Mouse (Mus musculus): ENCODE measurements around the gene Fdx1l. TPM values are rescaled to one million over a fixed set of nuclear protein-coding genes. Genes with fewer than 3 reads are reported as not detected.

Gene Fdx1l
- total and polyA plus RNA-seq, 3 experiments: 247 to 361 (median 305) TPM

GRCm38 (mm10) chr9:21051578-21051977 is 21.8 kb downstream of the Fdx1l start (continued):
- TF ChIP-seq RAD21 (IDR thresholded peaks at IDR 0.05; ENCODE audit: low read depth, low read length): no peak; the same call in 1 of the 2 replicates
- TF ChIP-seq GABPA (IDR thresholded peaks at IDR 0.05; ENCODE audit: low read depth, low read length): 0 out of 2 replicates have a peak, but pooled peaks have one; percentile 0
- TF ChIP-seq TAL1 (IDR thresholded peaks at IDR 0.05; ENCODE audit: low read length): peak; percentile 98
- TF ChIP-seq UBTF (IDR thresholded peaks at IDR 0.05; ENCODE audit: borderline replicate concordance, insufficient read depth, low read depth, low read length): 0 out of 2 replicates have a peak, but pooled peaks have one; percentile 74
- no peak for TF ChIP-seq POLR2AphosphoS5 (IDR thresholded peaks at IDR 0.05; ENCODE audit: borderline replicate concordance, low read depth, low read length)
- peak; percentile 97 for TF ChIP-seq TCF12 (IDR thresholded peaks at IDR 0.05; ENCODE audit: low read depth, low read length)
- TF ChIP-seq MXI1 (IDR thresholded peaks at IDR 0.05; ENCODE audit: low read depth, low read length): peak; percentile 99
- TF ChIP-seq ZMIZ1 (IDR thresholded peaks at IDR 0.05; ENCODE audit: low read depth, low read length): 0 out of 2 replicates have a peak, but pooled peaks have one; percentile 44
- no peak for TF ChIP-seq ZC3H11A (IDR thresholded peaks at IDR 0.05; ENCODE audit: low read depth, low read length)
- peak; percentile 92 for TF ChIP-seq ETS1 (IDR thresholded peaks at IDR 0.05; ENCODE audit: low read depth, low read length)
- 0 out of 4 replicates have a peak, but pooled peaks of 1 of the 2 experiments have one; percentile 33 for TF ChIP-seq POLR2A (IDR thresholded peaks at IDR 0.05; ENCODE audit: control insufficient read depth in 1 of 2, insufficient read depth in 1 of 2, low read depth in 1 of 2, low read length in 2 of 2, poor library complexity in 1 of 2)
- TF ChIP-seq HCFC1 (IDR thresholded peaks at IDR 0.05; ENCODE audit: low read depth, low read length): peak; percentile 67
- TF ChIP-seq CHD1 (IDR thresholded peaks at IDR 0.05; ENCODE audit: low read depth, low read length): peak; percentile 84; the same call in 1 of the 2 replicates
- TF ChIP-seq KAT2A (conservative IDR thresholded peaks at IDR 0.05; ENCODE audit: low read depth, low read length): no peak
- peak; percentile 29; the same call in 1 of the 2 replicates for TF ChIP-seq ELF1 (IDR thresholded peaks at IDR 0.05; ENCODE audit: low read depth, low read length)
- TF ChIP-seq MYB (IDR thresholded peaks at IDR 0.05; ENCODE audit: low read depth, low read length): no peak; the same call in 1 of the 2 replicates
- TF ChIP-seq CTCF (IDR thresholded peaks at IDR 0.05 in 2 of 3, conservative IDR thresholded peaks at IDR 0.05 in 1 of 3; ENCODE audit: control insufficient read depth in 1 of 3, insufficient read depth in 1 of 3, low read depth in 2 of 3, low read length in 3 of 3, poor library complexity in 1 of 3, severe bottlenecking in 1 of 3): no peak
- TF ChIP-seq MAX (IDR thresholded peaks at IDR 0.05; ENCODE audit: low read length): peak; percentile 76
- peak; percentile 57; the same call in 1 of the 2 replicates for TF ChIP-seq MAZ (IDR thresholded peaks at IDR 0.05; ENCODE audit: low read depth, low read length)

GRCm38 (mm10) chr9:21045235-21045634 is 28.2 kb downstream of the Fdx1l start:
- H3K27ac ChIP-seq (ENCODE audit: control insufficient read depth, low read depth, low read length): no peak overlapping the region
- H3K36me3 ChIP-seq (ENCODE audit: control insufficient read depth in 1 of 2, insufficient read depth in 2 of 2, low read length in 2 of 2): peaks cover 0 to 37% of the 10 kb centered on the region in 2 experiments; a peak in 2 of 4 replicates
- no peak overlapping the region for H3K4me3 ChIP-seq (ENCODE audit: control insufficient read depth in 1 of 2, insufficient read depth in 1 of 2, low read depth in 2 of 2, low read length in 2 of 2)
- peaks cover 25 to 37% of the 10 kb centered on the region in 2 experiments for H3K4me1 ChIP-seq (ENCODE audit: control insufficient read depth in 1 of 2, insufficient read depth in 2 of 2, low read length in 2 of 2)
- DNase-seq (ENCODE audit: low read depth, low spot score): no peak
- no peaks in the 10 kb centered on the region for H3K27me3 ChIP-seq (ENCODE audit: control insufficient read depth in 1 of 2, insufficient read depth in 2 of 2, low read length in 2 of 2)
- H3K9me3 ChIP-seq (replicated peaks; ENCODE audit: insufficient read depth, low read length): no peaks in the 10 kb centered on the region
- H3K9ac ChIP-seq (ENCODE audit: control insufficient read depth, low read depth, low read length, poor library complexity, severe bottlenecking): no peak overlapping the region
- H3K79me2 ChIP-seq (ENCODE audit: control insufficient read depth, insufficient read depth, low read length, poor library complexity): no peaks in the 10 kb centered on the region
- TF ChIP-seq RCOR1 (IDR thresholded peaks at IDR 0.05; ENCODE audit: low read depth, low read length) (0 out of 2 replicates have a peak, but pooled peaks have one; percentile 31), MAX (IDR thresholded peaks at IDR 0.05; ENCODE audit: low read length) (peak; percentile 23; the same call in 1 of the 2 replicates), JUND (IDR thresholded peaks at IDR 0.05; ENCODE audit: low read depth, low read length) (no peak), GATA1 (IDR thresholded peaks at IDR 0.05; ENCODE audit: low read depth, low read length) (no peak), MXI1 (IDR thresholded peaks at IDR 0.05; ENCODE audit: low read depth, low read length) (peak; percentile 64; the same call in 1 of the 2 replicates), ETS1 (IDR thresholded peaks at IDR 0.05; ENCODE audit: low read depth, low read length) (no peak), NRF1 (IDR thresholded peaks at IDR 0.05; ENCODE audit: insufficient read depth, low read depth, low read length, poor library complexity, severe bottlenecking) (no peak), CTCF (IDR thresholded peaks at IDR 0.05 in 2 of 3, conservative IDR thresholded peaks at IDR 0.05 in 1 of 3; ENCODE audit: control insufficient read depth in 1 of 3, insufficient read depth in 1 of 3, low read depth in 2 of 3, low read length in 3 of 3, poor library complexity in 1 of 3, severe bottlenecking in 1 of 3) (no peak), CHD1 (IDR thresholded peaks at IDR 0.05; ENCODE audit: low read depth, low read length) (no peak), NELFE (IDR thresholded peaks at IDR 0.05; ENCODE audit: low read depth, low read length) (0 out of 2 replicates have a peak, but pooled peaks have one; percentile 26), MYB (IDR thresholded peaks at IDR 0.05; ENCODE audit: low read depth, low read length) (no peak), CHD2 (IDR thresholded peaks at IDR 0.05; ENCODE audit: low read length) (no peak), TAL1 (IDR thresholded peaks at IDR 0.05; ENCODE audit: low read length) (no peak), POLR2A (IDR thresholded peaks at IDR 0.05; ENCODE audit: control insufficient read depth in 1 of 2, insufficient read depth in 1 of 2, low read depth in 1 of 2, low read length in 2 of 2, poor library complexity in 1 of 2) (no peak), EP300 (IDR thresholded peaks at IDR 0.05; ENCODE audit: low read depth in 1 of 2, low read length in 2 of 2) (peak in 1 of 2 experiments; percentile 58; a peak in 1 of 4 replicates), USF2 (IDR thresholded peaks at IDR 0.05; ENCODE audit: borderline replicate concordance in 1 of 2, insufficient read depth in 1 of 2, low read depth in 1 of 2, low read length in 2 of 2) (no peak), ZKSCAN1 (IDR thresholded peaks at IDR 0.05; ENCODE audit: low read depth, low read length) (no peak), MAZ (IDR thresholded peaks at IDR 0.05; ENCODE audit: low read depth, low read length) (no peak), HCFC1 (IDR thresholded peaks at IDR 0.05; ENCODE audit: low read depth, low read length) (no peak), ELF1 (IDR thresholded peaks at IDR 0.05; ENCODE audit: low read depth, low read length) (no peak), POLR2AphosphoS2 (IDR thresholded peaks at IDR 0.05; ENCODE audit: low read length) (no peak), MAFK (IDR thresholded peaks at IDR 0.05; ENCODE audit: borderline replicate concordance, low read depth, low read length) (no peak), RAD21 (IDR thresholded peaks at IDR 0.05; ENCODE audit: low read depth, low read length) (no peak), SIN3A (IDR thresholded peaks at IDR 0.05; ENCODE audit: low read length) (peak; percentile 56; the same call in 1 of the 2 replicates), KAT2A (conservative IDR thresholded peaks at IDR 0.05; ENCODE audit: low read depth, low read length) (no peak)

All from MEL (cell line).